Mouse (Mus musculus): ENCODE measurements around the gene Akap4.
A peak's percentile ranks its signal among the peaks of the same experiment; 100 is the strongest.

Akap4 gene

DNA sequence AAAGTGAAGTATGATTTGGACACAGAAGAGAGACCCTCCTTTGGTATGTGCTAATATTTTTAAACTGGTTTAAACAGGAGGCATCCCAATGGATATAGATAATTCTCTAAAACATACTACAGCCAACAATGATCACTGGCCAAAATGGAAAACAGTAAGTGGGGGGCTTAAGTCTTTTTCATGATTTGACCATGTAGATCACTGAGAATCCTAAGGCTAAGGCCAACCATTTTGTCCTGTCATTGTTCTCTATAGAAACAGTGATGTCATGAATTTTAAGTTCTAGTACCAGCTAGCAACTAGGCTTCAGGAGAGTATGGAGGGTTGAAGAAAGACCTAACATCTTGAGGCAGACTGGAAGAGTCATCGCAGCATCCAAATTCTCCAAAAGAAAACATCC is at the start of gene Akap4:
Gene Akap4 (plus strand): TSS at position 301 of the 400 bp plus-strand sequence.
- no peak for DNase-seq

DNA sequence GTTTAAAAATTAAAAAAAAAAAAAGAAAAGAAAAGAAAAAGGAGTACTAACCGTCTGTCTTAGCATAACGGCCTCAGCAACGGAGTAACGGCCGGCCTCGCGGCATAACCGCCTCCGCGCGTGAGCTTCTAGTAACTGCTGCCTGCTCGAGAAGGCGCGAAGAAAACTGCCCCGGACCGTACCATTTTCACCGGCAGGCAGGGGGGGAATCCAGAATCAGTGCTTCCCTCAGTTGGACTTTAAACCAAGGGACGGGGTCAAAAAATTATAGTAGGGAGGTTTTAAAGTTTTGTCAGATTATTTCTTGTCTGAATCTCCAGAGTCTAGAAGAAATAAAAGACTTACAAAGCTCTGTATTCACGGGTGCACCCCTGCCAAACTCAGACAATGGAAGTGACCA is 25.8 kb upstream of the Akap4 start, which contains the start of gene Ccnb3:
Gene Ccnb3 (minus strand): TSS at position 101 of the 400 bp plus-strand sequence.
- no peak for DNase-seq

DNA sequence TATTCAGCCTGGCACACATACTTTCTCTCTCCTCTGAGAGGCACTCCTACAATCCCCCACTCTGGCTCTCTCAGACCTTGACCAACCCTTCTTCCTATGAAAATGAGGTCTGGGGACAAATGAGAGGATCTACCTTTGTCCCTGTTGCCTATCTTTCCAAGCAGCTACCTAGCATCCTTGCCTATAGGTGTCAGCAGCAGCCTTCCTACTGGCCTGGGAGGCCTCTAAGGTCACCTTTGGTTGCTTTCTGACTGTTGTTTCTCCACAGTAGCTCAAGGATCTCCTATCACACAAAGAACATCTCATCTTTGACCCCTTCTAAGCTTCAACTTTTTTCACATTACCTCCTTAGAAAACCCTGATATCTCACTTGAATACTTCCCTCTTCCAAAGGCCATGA is 10.3 kb upstream of the Akap4 start:
- no peak for DNase-seq

DNA sequence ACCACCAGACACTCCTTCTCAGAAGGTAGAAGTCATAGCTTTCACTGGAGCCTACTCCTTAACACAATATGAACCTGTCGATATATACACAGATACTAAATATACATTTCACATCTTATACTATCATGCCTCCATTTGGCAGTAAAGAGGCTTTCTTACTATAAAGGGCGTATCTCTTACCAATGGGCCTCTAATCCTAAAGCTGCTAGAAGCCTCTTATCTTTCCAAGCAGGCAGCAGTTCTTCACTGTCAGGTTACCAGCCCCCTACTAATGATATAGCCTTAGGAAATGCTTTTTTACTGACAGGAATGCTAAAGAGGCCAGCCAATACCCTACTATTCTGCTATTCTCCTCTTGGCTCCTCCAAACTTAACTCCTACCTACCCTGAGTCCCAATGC is 9.7 kb upstream of the Akap4 start:
- no peak for DNase-seq

DNA sequence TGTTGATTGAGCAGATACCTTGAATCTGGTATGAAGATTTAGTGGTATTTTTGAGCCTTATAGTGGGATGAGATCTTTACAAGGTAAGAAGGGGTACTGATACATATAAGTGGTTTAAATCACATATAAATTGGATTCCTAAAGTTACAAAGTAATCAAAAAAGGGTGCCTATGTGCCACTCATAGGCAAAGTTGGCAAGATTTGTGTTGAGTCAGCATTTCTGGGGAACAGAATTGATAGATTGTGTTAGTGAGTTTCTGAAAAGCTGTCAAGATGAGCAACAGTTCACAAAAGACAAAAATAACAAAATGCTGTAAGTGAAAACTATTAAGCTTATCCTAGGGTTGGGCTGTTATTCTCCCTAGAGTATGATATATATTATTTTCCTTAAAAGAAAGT is 3.2 kb upstream of the Akap4 start:
- DNase-seq, result no peak

DNA sequence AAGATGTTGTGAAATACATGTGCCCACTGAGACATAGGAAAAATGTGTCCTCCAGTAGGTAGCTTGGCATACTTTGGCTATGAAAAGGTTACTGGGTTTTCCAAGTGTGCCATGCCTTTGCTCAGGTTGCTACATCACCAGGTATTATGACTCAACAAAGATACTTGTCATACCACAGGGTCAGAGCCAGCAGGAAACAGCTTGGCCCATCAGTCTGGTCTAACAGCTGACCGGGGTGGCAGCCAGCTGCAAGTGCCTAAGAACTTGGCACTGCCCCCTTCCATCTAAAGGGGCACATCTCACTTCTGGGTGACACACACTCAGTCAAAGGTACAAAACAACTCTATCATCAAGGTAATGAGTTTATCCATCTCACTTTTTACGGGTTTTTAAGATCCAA is 683 bp downstream of the Akap4 start:
- peak; percentile 1 for DNase-seq

DNA sequence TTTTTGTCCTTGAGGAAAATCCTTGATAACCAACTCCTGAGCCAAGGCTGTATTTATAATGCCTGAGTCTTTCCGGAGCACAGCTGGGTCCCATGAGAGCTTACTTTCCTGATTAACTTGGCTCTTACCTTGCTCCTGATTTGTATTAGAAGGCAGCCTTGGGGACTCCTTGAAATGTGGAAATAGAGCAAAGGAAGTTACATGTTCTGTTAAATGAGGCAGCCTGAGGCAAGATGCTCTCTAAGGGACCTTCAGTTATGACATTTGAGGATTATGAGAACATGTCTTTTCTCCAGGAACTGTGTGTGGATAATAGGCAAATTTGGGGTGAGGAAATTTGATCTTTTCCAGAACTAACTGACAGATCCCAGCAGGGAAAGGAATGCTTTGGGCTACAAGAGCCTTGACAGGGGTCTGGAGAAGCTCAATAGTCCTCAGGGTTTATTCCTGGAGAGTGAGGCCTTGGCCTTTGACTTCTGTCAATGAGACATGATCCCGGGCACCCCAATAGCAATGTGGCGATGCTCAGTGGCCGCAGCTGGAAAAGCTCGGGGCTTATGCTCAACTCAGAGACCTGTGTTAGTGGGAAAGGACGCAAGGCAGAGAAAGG is 12.6 kb downstream of the Akap4 start:
- DNase-seq, result no peak

DNA sequence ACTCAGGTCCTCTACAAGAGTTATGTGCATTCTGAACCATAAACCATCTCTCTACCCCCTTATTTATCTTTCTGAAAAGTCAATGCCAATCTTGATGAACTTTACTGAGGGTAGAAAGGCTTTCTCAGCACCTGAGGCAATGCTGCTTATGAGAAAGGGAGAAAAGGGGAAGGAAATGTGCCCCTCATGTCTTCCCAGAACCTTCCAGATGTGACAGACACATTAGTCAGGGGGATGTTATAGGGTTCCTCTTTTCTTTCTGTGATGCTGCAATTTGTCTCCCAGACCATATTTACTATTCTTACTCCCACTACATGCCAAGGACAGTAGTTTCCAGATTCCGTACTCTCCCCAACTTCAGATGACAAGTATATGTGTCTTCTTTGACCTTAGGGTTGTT is 18.6 kb downstream of the Akap4 start:
- DNase-seq, result no peak

DNA sequence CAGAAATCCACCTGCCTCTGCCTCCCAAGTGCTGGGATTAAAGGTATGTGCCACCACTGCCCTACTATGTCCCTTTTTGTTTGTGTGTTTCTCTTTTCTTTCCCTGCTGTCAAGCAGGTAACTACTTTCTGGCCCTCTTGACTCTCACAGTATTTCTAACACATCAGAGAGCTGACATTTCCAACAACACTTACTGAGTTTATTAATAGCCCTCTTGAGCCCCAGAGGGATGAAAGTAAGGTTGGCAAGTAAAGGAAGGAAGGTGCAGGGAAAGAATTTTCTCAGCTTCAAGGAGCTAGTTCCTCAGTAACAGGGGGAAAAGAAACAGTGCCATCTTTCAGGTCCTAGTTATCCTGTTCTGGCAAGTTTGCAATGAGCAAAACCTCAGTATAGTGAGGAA is 23.0 kb downstream of the Akap4 start:
- DNase-seq, result no peak

DNA sequence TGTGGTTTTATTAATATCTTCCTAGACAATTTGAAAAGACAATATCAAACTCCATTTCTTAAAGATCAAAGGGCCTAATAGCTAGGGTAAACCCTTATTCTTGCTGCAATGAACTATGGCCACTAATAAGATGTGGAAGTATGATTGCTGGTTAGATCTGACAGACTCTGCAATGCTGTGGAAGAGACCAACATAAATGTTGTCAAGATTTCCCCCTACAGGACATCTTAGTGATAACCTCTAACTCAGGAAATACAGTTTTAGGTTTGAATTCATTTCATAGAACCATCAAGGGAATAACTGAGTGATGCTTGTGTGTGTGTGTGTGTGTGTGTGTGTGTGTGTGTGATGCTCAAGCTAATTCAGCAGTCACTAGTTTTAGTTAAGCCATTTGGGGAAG is 35.0 kb downstream of the Akap4 start:
- DNase-seq, result no peak

DNA sequence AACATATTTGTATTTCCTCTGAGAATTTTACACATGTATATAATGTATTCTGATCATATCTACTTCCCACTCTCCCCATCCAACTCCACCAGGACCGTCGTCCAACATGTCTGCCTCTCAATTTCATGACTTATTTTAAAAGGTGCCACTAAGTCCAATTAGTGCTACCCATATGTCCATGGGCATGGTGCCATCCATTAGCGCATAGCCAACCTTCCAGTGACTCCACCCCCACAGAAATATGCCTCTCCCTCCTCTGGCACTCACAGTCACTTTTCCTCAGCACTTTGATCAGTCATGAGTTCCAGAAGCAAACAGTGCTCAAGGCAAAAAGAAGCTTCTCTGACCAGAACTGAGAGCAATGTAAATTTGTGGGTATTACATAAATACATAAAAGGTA is 47.6 kb downstream of the Akap4 start:
- DNase-seq, result no peak

DNA sequence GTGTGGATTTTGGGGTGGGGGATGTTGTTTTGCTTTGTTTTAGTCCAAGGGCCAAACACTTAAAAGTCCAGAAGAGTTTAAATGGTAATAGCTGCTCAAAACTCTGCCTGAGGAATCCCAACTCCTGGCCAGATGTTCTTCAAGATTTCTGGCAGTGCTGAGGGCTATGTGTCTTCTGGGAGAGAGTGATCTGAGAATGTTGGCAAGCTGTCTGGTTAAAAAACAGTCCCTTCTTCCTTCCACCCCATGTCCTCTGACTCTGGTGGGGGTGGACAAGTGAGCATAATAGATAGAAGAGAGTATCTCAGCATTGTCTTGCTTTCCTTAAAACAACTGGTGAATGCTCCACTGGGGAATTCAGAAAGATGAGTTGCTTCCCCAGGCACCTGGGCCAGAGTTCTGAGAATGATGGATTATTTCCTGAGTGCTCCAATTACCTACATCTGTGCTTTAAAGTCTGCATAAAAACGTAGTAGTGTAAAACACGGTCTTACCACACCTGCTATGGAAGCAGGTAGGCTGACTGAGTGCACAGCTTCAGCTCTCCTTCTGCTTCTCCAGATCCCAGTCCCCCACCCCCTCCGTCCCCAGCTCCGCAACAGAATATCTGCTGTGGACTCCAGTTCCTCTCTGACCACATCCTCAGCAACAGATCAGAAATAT is 54.4 kb downstream of the Akap4 start:
- DNase-seq, result no peak
